ENCODE assay signal across 11 mouse cellular contexts in genomic region chr12:85145630-85146029, GRCm38 (mm10). TPM values are rescaled to one million over a fixed set of nuclear protein-coding genes. Genes with fewer than 3 reads are reported as not detected.
A peak's percentile ranks its signal among the peaks of the same experiment; 100 is the strongest.
DNase-seq lines count a peak whose midpoint lies in the region; ATAC-seq and TF ChIP-seq lines count a peak whose summit lies in the region.
"Had no signal": no experiment of that assay in that cellular context is flagged by ENCODE, and none has a peak within 500 bp of the region (broad histone marks: within the 10 kb centered on the region; RNA-seq: fewer than 3 reads in every experiment).

No protein-coding gene starts in this region.

- 53% methylated on average over 9 of the region's 9 CpGs for WGBS in kidney, embryonic 15.5 days
- WGBS in embryonic facial prominence, embryonic 15.5 days, result 57% methylated on average over 9 of the region's 9 CpGs
- 68% methylated on average over 9 of the region's 9 CpGs for WGBS in intestine, postnatal 0 days

- no peaks in the 10 kb centered on the region for H3K36me3 ChIP-seq in kidney, embryonic 15.5 days
- no peaks in the 10 kb centered on the region for H3K36me3 ChIP-seq in embryonic facial prominence, embryonic 15.5 days
- no peaks in the 10 kb centered on the region for H3K36me3 ChIP-seq in intestine, postnatal 0 days (ENCODE audit: control insufficient read depth, insufficient read depth)
- H3K36me3 ChIP-seq: midbrain, embryonic 12.5 days had no signal

- H3K9ac ChIP-seq in kidney, embryonic 15.5 days, result no peak overlapping the region
- no peak overlapping the region for H3K9ac ChIP-seq in embryonic facial prominence, embryonic 15.5 days
- no peak overlapping the region for H3K9ac ChIP-seq in intestine, postnatal 0 days (ENCODE audit: low read depth, low read length)
- H3K9ac ChIP-seq: midbrain, embryonic 12.5 days had no signal

- H3K27me3 ChIP-seq in kidney, embryonic 15.5 days, result peaks cover 15% of the 10 kb centered on the region
- H3K27me3 ChIP-seq in embryonic facial prominence, embryonic 15.5 days, result peaks cover 14% of the 10 kb centered on the region
- H3K27me3 ChIP-seq in intestine, postnatal 0 days (replicated peaks; ENCODE audit: control insufficient read depth, insufficient read depth, low read length), result no peaks in the 10 kb centered on the region

- DNase-seq in kidney, postnatal 25 days, result no peak
- peak; percentile 73 to 79 for DNase-seq in heart, adult 9 months (ENCODE audit: low spot score in 2 of 2)
- DNase-seq in thymus, postnatal 0 days (ENCODE audit: low spot score), result no peak
- no peak for DNase-seq in testis, postnatal 14 days (ENCODE audit: low spot score)
- no peak for DNase-seq in cerebellum, adult 18-20 months
- DNase-seq: cerebellum, adult 11 months; thymus, postnatal 36 days had no signal

- TF ChIP-seq CTCF in intestine, postnatal 0 days (IDR thresholded peaks at IDR 0.05; ENCODE audit: low read depth), result no peak

- no peak overlapping the region for H3K4me2 ChIP-seq in kidney, embryonic 15.5 days
- H3K4me2 ChIP-seq in embryonic facial prominence, embryonic 15.5 days (replicated peaks), result no peak overlapping the region
- H3K4me2 ChIP-seq in intestine, postnatal 0 days (replicated peaks; ENCODE audit: low read depth), result no peak overlapping the region
- H3K4me2 ChIP-seq: midbrain, embryonic 12.5 days had no signal

- ATAC-seq in kidney, embryonic 15.5 days (replicated peaks; ENCODE audit: low FRiP score), result 0 out of 2 replicates have a peak, but pooled peaks have one; percentile 11
- ATAC-seq in embryonic facial prominence, embryonic 15.5 days (ENCODE audit: insufficient number of reproducible peaks, low FRiP score, low TSS enrichment, low read depth), result peak; percentile 63
- no peak for ATAC-seq in intestine, postnatal 0 days

- H3K4me1 ChIP-seq in kidney, embryonic 15.5 days, result peaks cover 25% of the 10 kb centered on the region
- peaks cover 21% of the 10 kb centered on the region for H3K4me1 ChIP-seq in embryonic facial prominence, embryonic 15.5 days
- H3K4me1 ChIP-seq in intestine, postnatal 0 days (replicated peaks; ENCODE audit: control insufficient read depth, insufficient read depth, low read length), result no peaks in the 10 kb centered on the region

- H3K9me3 ChIP-seq in kidney, embryonic 15.5 days (replicated peaks), result no peaks in the 10 kb centered on the region
- no peaks in the 10 kb centered on the region for H3K9me3 ChIP-seq in embryonic facial prominence, embryonic 15.5 days (replicated peaks)
- H3K9me3 ChIP-seq in intestine, postnatal 0 days (ENCODE audit: control insufficient read depth), result no peaks in the 10 kb centered on the region
- H3K9me3 ChIP-seq: midbrain, embryonic 12.5 days had no signal

- peak overlapping the region; percentile 54 for H3K27ac ChIP-seq in kidney, embryonic 15.5 days
- peak overlapping the region; percentile 55; the same call in 1 of the 2 replicates for H3K27ac ChIP-seq in embryonic facial prominence, embryonic 15.5 days (replicated peaks)
- 0 out of 2 replicates have a peak overlapping the region, but pooled peaks have one; percentile 21 for H3K27ac ChIP-seq in intestine, postnatal 0 days (ENCODE audit: low read depth, low read length)
- H3K27ac ChIP-seq: midbrain, embryonic 12.5 days had no signal

- no peak overlapping the region for H3K4me3 ChIP-seq in kidney, embryonic 15.5 days (replicated peaks)
- H3K4me3 ChIP-seq in embryonic facial prominence, embryonic 15.5 days (replicated peaks), result no peak overlapping the region
- H3K4me3 ChIP-seq in intestine, postnatal 0 days (ENCODE audit: low read depth, low read length), result no peak overlapping the region
- H3K4me3 ChIP-seq: midbrain, embryonic 12.5 days had no signal

RNA-seq across cellular contexts. Expression of gene Rps6kl1, which starts 5.4 kb away (rescaled TPM):
- polyA plus RNA-seq in kidney, embryonic 15.5 days (2015; fragmentation: Nextera tagmentation; extraction: Ambion mirVana), result 1.0 and 1.4 TPM in 2 replicates
- 0.69 and 1.1 TPM in 2 replicates for polyA plus RNA-seq in embryonic facial prominence, embryonic 15.5 days (2015; fragmentation: Nextera tagmentation; extraction: Ambion mirVana)
- 1.3 and 1.9 TPM in 2 replicates for polyA plus RNA-seq in intestine, postnatal 0 days (2015; fragmentation: Nextera tagmentation; extraction: Ambion mirVana)
- polyA plus RNA-seq in thymus, postnatal 0 days (2015; fragmentation: Nextera tagmentation; extraction: Ambion mirVana), result 3.2 and 3.4 TPM in 2 replicates

RNA-seq across cellular contexts. Expression of gene Pgf, which starts 32.0 kb away (rescaled TPM):
- polyA plus RNA-seq in kidney, embryonic 15.5 days (2015; fragmentation: Nextera tagmentation; extraction: Ambion mirVana), result 15.9 and 18.8 TPM in 2 replicates
- 15.3 and 15.9 TPM in 2 replicates for polyA plus RNA-seq in embryonic facial prominence, embryonic 15.5 days (2015; fragmentation: Nextera tagmentation; extraction: Ambion mirVana)
- 3.9 and 4.2 TPM in 2 replicates for polyA plus RNA-seq in intestine, postnatal 0 days (2015; fragmentation: Nextera tagmentation; extraction: Ambion mirVana)
- 2.0 and 2.7 TPM in 2 replicates for polyA plus RNA-seq in thymus, postnatal 0 days (2015; fragmentation: Nextera tagmentation; extraction: Ambion mirVana)

RNA-seq across cellular contexts. Expression of gene Dlst, which starts 35.0 kb away (rescaled TPM):
- 120 and 123 TPM in 2 replicates for polyA plus RNA-seq in kidney, embryonic 15.5 days (2015; fragmentation: Nextera tagmentation; extraction: Ambion mirVana)
- polyA plus RNA-seq in embryonic facial prominence, embryonic 15.5 days (2015; fragmentation: Nextera tagmentation; extraction: Ambion mirVana), result 105 and 106 TPM in 2 replicates
- 119 and 125 TPM in 2 replicates for polyA plus RNA-seq in intestine, postnatal 0 days (2015; fragmentation: Nextera tagmentation; extraction: Ambion mirVana)
- 83.0 and 89.1 TPM in 2 replicates for polyA plus RNA-seq in thymus, postnatal 0 days (2015; fragmentation: Nextera tagmentation; extraction: Ambion mirVana)

RNA-seq across cellular contexts. Expression of gene Prox2, which starts 35.1 kb away (rescaled TPM):
- 3.4 and 4.2 TPM in 2 replicates for polyA plus RNA-seq in kidney, embryonic 15.5 days (2015; fragmentation: Nextera tagmentation; extraction: Ambion mirVana)
- polyA plus RNA-seq in embryonic facial prominence, embryonic 15.5 days (2015; fragmentation: Nextera tagmentation; extraction: Ambion mirVana), result 3.1 and 4.0 TPM in 2 replicates
- polyA plus RNA-seq in intestine, postnatal 0 days (2015; fragmentation: Nextera tagmentation; extraction: Ambion mirVana), result 0.99 and 1.6 TPM in 2 replicates
- 3.8 and 4.3 TPM in 2 replicates for polyA plus RNA-seq in thymus, postnatal 0 days (2015; fragmentation: Nextera tagmentation; extraction: Ambion mirVana)

Comparison
In these comparisons a context has a peak if more than half of its experiments do, and no peak if none do; other contexts are left out.
1. DNase-seq: peak in heart, adult 9 months (2 of 2); none in kidney, postnatal 25 days (0 of 2), thymus, postnatal 0 days (single experiment), testis, postnatal 14 days (single experiment) and cerebellum, adult 18-20 months (0 of 2).
2. Peak in every context shown above with its lines, with median percentiles within 50 percentile points of each other: H3K27ac ChIP-seq.